Mouse (Mus musculus) skeletal muscle tissue, adult 2 months (tissue): ENCODE measurements at regions not wholly inside any gene's neighbourhood (a gene's known extent, or its start where the extent isn't known, plus 50 kb on each side); places are given as distances from the start of the nearest gene placed in this dataset.

ENCODE experiments used
- DNase-seq: peaks from one replicate; pipeline ENCODE4 v3.0.0-alpha.2; 2012; ENCODE audit warnings: low read depth, low spot score

- DNase-seq = peak; percentile 69
Observed at GRCm38 (mm10) chr1:82158466-82158865, 74.4 kb upstream of the Gm9747 start.

GRCm38 (mm10) chr1:82159201-82159600 lies 73.7 kb upstream of the Gm9747 start:
- DNase-seq = peak; percentile 71

DNA sequence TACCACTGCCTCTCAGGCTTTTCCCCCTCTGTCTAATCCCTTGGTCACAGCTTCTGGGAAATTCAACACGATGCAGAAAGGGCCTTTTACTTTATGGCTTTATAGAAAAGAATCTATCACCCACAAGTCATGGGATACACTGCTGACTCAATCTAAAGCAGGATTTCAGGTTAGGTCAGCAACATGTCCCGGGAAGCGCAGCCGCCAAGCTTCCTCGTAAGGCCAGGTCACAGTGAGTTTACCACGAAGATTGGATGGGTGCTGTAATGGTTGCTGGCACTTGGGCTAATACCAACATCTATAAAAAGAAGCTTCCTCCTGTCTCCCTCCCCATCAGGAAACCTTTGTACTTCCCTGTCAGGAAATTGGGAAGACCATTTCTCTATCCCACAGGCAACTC lies 70.0 kb upstream of the Gm9747 start:
- peak; percentile 90 for DNase-seq

DNA sequence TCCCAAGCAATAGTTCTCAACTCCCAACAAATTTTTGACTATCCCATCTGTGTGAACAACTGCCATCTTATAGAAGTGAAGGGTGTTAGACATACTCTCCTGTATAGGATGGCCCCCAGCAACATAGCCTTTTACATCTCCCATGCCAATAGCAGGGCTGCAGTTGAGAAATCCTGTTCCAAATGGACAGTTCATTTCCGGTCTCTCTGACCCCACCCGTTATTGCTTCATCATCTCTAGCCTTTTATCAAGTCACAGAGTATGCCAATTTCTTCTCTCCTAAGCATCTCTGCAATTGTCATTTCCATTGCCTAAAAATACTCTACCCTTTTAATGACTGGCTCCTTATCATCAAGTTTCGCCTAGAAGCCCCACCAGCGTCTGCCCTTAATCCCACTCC lies 64.8 kb upstream of the Gm9747 start:
- DNase-seq = no peak

DNA sequence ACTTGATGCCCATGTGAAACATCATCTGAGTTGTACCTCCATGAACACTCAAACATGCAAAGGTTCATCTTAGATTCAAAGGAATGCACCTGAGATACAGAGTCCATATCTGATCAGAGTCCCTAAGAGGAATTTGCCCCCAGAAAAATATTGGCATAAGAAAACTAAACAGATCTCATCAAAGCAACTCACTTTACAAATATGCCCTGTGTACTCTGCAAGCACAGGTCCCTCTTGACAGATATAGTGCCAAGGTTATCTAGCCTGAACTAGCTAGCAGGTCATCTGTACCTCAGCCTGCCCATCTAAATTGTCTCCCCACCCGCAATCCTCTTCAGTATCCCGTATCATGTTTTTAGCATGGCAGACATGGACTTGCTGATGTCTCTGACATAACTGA lies 64.0 kb upstream of the Gm9747 start:
- no peak for DNase-seq

DNA sequence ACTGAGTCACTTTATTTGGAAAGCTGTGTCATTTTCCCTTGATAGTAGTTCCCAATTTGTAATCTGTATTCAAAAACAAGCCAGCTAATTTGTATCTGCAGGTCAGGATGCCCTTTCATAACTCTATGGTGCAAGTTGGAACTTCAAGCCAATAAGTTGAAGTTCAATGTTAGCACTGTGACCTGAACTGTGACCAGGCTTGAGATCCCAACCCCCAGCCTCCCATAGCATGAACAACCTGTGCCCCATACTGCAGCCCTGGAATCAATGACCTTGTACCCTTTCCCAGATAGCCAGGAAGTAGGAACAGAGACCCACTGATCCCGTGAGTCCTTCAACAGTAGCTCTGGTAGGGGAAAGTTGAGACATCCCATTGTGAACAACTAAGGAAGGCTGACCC lies 52.5 kb upstream of the Gm9747 start:
- DNase-seq = no peak
